Mouse (Mus musculus) hindbrain, embryonic 14.5 days (tissue): ENCODE results near the gene Oxa1l. TPM values are rescaled to one million over a fixed set of nuclear protein-coding genes. Genes with fewer than 3 reads are reported as not detected.

Source experiments
- ATAC-seq: fragments of 200-750 bp; cut with Nextera tagmentation; 2 replicates; pipeline ENCODE4 v1.8.0; 2017; ENCODE audit warnings: moderate number of reproducible peaks, mild to moderate bottlenecking, moderate TSS enrichment, moderate library complexity; ENCODE audit not compliant: low FRiP score
- DNase-seq: peaks from one replicate; pipeline ENCODE4 v3.0.0-alpha.2; 2015; ENCODE audit warnings: low spot score
- H3K27ac ChIP-seq: fragments of 300-500 bp; sonication (generic); 2 replicates; pipeline ENCODE4 v1.5.1; 2014; ENCODE audit warnings: mild to moderate bottlenecking, moderate library complexity
- H3K27me3 ChIP-seq: fragments of 300-500 bp; sonication (generic); 2 replicates; pipeline ENCODE4 v1.6.1; 2014; ENCODE audit warnings: mild to moderate bottlenecking, low read length, mixed read lengths; ENCODE audit not compliant: control insufficient read depth, insufficient read depth
- H3K36me3 ChIP-seq: fragments of 300-500 bp; sonication (generic); replicated peaks from 2 replicates; pipeline ENCODE4 v1.6.1; 2014; ENCODE audit not compliant: control insufficient read depth, insufficient read depth
- H3K4me1 ChIP-seq: fragments of 300-500 bp; sonication (generic); replicated peaks from 2 replicates; pipeline ENCODE4 v1.6.1; 2014; ENCODE audit warnings: antibody characterized with exemption, low read length, mixed read lengths; ENCODE audit not compliant: control insufficient read depth, insufficient read depth
- H3K4me2 ChIP-seq: fragments of 300-500 bp; sonication (generic); replicated peaks from 2 replicates; pipeline ENCODE4 v1.6.1; 2014; ENCODE audit warnings: mild to moderate bottlenecking, moderate library complexity
- H3K4me3 ChIP-seq: fragments of 300-500 bp; sonication (generic); replicated peaks from 2 replicates; pipeline ENCODE4 v1.5.1; 2014; ENCODE audit warnings: mild to moderate bottlenecking, low read length
- H3K9ac ChIP-seq: fragments of 300-500 bp; sonication (generic); 2 replicates; pipeline ENCODE4 v1.6.1; 2014
- H3K9me3 ChIP-seq: fragments of 300-500 bp; sonication (generic); 2 replicates; pipeline ENCODE4 v1.6.1; 2016; ENCODE audit warnings: low read length; ENCODE audit not compliant: control insufficient read depth
- WGBS: fragments of 180-500 bp; shearing (Covaris S2); extraction: QIAGEN DNeasy Blood & Tissue Kit; methylation state at CpG from one replicate; pipeline ENCODE4 v1.1.7; 2014; 5-methylcytosine and 5-hydroxymethylcytosine counted together
- polyA plus RNA-seq: library from polyadenylated mRNA; unstranded; fragments of >200 nt; fragmentation: Nextera tagmentation; extraction: Ambion mirVana; gene quantifications from 2 replicates; pipeline ENCODE4 v1.2.1, GENCODE M21; 2014

Oxa1l gene
- polyA plus RNA-seq, result 57.1 and 66.0 TPM in 2 replicates

DNA sequence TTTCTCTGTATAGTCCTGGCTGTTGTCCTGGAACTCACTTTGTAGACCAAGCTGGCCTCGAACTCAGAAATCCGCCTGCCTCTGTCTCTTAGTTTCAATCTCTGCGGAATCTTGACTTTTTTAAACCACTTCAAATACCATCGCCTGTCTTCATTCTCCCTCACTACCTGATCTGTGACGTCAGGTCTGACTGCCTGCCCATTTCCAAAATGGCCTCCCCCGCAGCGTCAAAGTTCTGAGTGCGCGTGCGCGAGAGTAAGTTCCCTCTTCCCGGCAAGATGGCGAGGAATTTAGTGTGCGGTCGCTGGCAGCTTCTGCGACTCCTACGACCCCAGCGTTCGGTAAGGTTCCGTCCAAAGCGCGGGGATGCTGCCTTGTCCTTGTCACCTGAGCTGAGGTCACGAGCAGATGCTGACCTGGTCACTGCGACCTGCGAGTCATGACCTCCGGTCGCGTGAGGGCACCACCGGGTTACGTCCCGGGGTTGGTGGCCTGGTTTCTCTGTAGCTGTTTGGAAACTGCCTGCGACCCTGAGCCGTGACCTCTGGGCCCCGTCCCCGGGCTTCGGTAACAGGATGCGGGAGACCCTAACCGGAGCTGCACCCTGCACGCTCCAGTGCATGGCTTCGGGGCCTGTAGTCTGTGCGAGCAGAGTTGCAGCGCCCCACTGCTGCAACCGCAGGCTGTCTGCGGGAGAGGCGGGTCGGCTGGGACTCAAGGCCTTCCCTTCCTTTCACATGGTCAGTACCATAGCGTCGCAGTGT lies at the start of gene Oxa1l:
Oxa1l (plus strand) TSS at position 258 of the 764 bp plus-strand sequence.
- Histone ChIP-seq H3K4me2 (peak within 1 kb of the TSS; percentile 77), H3K36me3 (peaks cover 17% of the 10 kb centered on the region), H3K9ac (peak within 1 kb of the TSS; percentile 94), H3K27me3 (no peaks in the 10 kb centered on the region), H3K4me1 (peaks cover 12% of the 10 kb centered on the region), H3K4me3 (peak within 1 kb of the TSS; percentile 87), H3K9me3 (no peaks in the 10 kb centered on the region), H3K27ac (peak within 1 kb of the TSS; percentile 84)
- ATAC-seq (peak; percentile 90), DNase-seq (peak; percentile 99)
- under 1% methylated on average over 48 of the region's 48 CpGs for WGBS

DNA sequence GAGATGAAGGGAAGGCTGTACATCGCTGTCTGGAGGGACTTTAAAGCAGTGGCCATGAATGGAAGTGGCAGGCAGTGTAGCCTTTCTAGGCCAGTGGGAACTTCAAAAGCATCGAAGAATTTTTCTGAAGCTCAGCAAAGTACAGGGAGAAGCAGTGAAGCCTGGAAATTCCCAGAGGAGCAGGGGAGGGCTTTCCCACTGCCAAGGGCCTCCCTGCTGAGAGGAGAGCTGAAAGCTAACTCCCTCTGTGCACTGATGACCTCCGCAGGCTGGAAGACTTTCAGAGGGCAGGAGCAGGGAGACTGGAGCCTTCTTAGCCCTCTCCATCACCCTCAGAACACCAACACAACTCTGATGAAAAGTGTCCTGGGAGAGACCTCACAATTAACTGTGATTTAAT lies 48.9 kb upstream of the Oxa1l start:
- H3K4me3 ChIP-seq, result no peak overlapping the region
- WGBS, result 28% methylated on average over 3 of the region's 3 CpGs
- no peaks in the 10 kb centered on the region for H3K36me3 ChIP-seq
- H3K9ac ChIP-seq, result no peak overlapping the region
- DNase-seq, result no peak
- H3K9me3 ChIP-seq, result no peaks in the 10 kb centered on the region
- H3K4me2 ChIP-seq, result no peak overlapping the region
- H3K27me3 ChIP-seq, result no peaks in the 10 kb centered on the region
- no peak for ATAC-seq
- H3K27ac ChIP-seq, result no peak overlapping the region
- no peaks in the 10 kb centered on the region for H3K4me1 ChIP-seq

DNA sequence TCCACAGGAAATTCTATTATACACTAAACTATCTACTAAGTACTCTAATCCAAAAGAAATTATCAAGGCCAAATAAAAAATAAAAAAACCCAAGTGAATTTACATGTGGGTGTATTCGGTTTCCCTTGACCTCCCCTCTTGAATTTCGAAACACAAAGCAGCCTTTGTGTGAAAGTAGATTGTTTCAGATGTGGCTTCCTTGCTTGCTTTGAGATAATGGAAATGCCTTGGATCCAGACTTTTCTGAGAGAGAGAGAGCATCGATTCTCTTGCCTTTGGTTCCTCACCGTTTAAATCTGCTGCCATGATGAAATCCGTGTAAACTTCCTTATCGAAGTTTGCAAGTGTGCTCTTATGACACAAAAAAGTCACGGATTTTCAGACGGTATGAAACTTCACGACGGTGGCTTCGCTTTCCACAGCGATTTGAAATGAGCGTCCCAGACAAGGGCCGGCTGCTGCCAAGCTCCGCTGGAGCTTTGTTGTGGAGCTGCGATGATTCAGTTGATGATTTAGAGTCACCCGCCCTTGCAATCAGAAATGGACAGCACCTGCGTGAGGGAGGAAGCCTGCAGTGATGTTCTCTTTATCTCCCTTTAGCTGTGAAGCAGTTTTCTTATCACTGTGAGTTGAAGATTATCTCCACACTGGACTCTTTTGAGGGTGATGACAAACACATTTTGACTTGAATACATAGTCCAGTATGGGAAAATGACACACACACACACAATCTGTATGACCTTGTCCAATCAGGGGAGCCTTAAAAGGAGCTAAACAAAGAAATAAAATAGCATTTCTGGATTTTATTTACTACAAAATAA lies 38.9 kb upstream of the Oxa1l start:
- H3K27me3 ChIP-seq, result no peaks in the 10 kb centered on the region
- H3K27ac ChIP-seq, result no peak overlapping the region
- H3K36me3 ChIP-seq, result no peaks in the 10 kb centered on the region
- 63% methylated on average over 18 of the region's 18 CpGs for WGBS
- ATAC-seq, result no peak
- DNase-seq, result no peak
- H3K4me3 ChIP-seq, result no peak overlapping the region
- no peak overlapping the region for H3K4me2 ChIP-seq
- H3K9ac ChIP-seq, result no peak overlapping the region
- H3K4me1 ChIP-seq, result no peaks in the 10 kb centered on the region
- H3K9me3 ChIP-seq, result peaks cover 7% of the 10 kb centered on the region

GRCm38 (mm10) chr14:54324486-54324885 lies 36.1 kb upstream of the Oxa1l start:
- Histone ChIP-seq H3K27ac (no peak overlapping the region), H3K4me1 (no peaks in the 10 kb centered on the region), H3K9ac (no peak overlapping the region), H3K27me3 (no peaks in the 10 kb centered on the region), H3K9me3 (peaks cover 4% of the 10 kb centered on the region), H3K4me2 (no peak overlapping the region), H3K4me3 (no peak overlapping the region), H3K36me3 (no peaks in the 10 kb centered on the region)
- ATAC-seq (no peak), DNase-seq (no peak)
- 83% methylated on average over 5 of the region's 5 CpGs for WGBS

DNA sequence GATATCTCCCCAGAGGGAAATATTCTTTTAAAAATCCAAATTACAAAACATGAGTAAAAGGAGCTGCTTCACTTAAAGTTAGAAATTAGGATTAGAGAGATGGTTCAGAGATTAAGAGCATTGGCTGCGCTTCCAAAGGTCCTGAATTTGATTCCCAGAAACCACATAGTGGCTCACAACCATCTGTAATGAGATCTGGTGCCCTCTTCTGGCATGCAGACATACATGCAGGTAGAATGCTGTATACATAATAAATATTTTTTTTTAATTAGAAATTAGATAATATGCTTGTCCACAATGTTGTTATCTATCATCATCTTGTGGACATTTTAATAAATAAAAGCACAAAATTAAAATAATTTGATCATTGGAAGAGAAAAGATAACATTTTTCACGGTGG lies 32.1 kb upstream of the Oxa1l start:
- DNase-seq, result no peak
- H3K27ac ChIP-seq, result no peak overlapping the region
- H3K4me3 ChIP-seq, result no peak overlapping the region
- H3K9me3 ChIP-seq, result no peaks in the 10 kb centered on the region
- no peak overlapping the region for H3K4me2 ChIP-seq
- no peaks in the 10 kb centered on the region for H3K36me3 ChIP-seq
- no peak overlapping the region for H3K9ac ChIP-seq
- no peaks in the 10 kb centered on the region for H3K4me1 ChIP-seq
- ATAC-seq, result no peak
- 84% methylated on average over 2 of the region's 2 CpGs for WGBS
- no peaks in the 10 kb centered on the region for H3K27me3 ChIP-seq

- DNase-seq, result no peak
- H3K4me1 ChIP-seq, result no peaks in the 10 kb centered on the region
- H3K27me3 ChIP-seq, result no peaks in the 10 kb centered on the region
- H3K4me2 ChIP-seq, result no peak overlapping the region
- H3K36me3 ChIP-seq, result no peaks in the 10 kb centered on the region
- H3K27ac ChIP-seq, result no peak overlapping the region
- H3K9ac ChIP-seq, result no peak overlapping the region
- H3K4me3 ChIP-seq, result no peak overlapping the region
- no peak for ATAC-seq
- WGBS, result 56% methylated on average over 9 of the region's 9 CpGs
- H3K9me3 ChIP-seq, result no peaks in the 10 kb centered on the region
Observed at GRCm38 (mm10) chr14:54329201-54329600, 31.4 kb upstream of the Oxa1l start.

- H3K4me3 ChIP-seq, result no peak overlapping the region
- no peak for DNase-seq
- 91% methylated on average over 1 of the region's 1 CpGs for WGBS
- H3K27me3 ChIP-seq, result no peaks in the 10 kb centered on the region
- H3K9ac ChIP-seq, result no peak overlapping the region
- H3K9me3 ChIP-seq, result no peaks in the 10 kb centered on the region
- no peak for ATAC-seq
- no peaks in the 10 kb centered on the region for H3K4me1 ChIP-seq
- H3K27ac ChIP-seq, result no peak overlapping the region
- no peak overlapping the region for H3K4me2 ChIP-seq
- H3K36me3 ChIP-seq, result no peaks in the 10 kb centered on the region
Observed at GRCm38 (mm10) chr14:54331178-54331577, 29.5 kb upstream of the Oxa1l start.

- Histone ChIP-seq H3K4me1 (no peaks in the 10 kb centered on the region), H3K4me2 (no peak overlapping the region), H3K27me3 (no peaks in the 10 kb centered on the region), H3K4me3 (no peak overlapping the region), H3K27ac (peak overlapping the region; percentile 73), H3K9me3 (no peaks in the 10 kb centered on the region), H3K9ac (no peak overlapping the region), H3K36me3 (no peaks in the 10 kb centered on the region)
- peak; percentile 68; the same call in 1 of the 2 replicates for ATAC-seq
- WGBS, result 36% methylated on average over 5 of the region's 5 CpGs
- DNase-seq, result no peak
Observed at GRCm38 (mm10) chr14:54332176-54333074, 28.2 kb upstream of the Oxa1l start.
